Mouse (Mus musculus): Measurements from ENCODE around the gene Intu. TPM values are rescaled to one million over a fixed set of nuclear protein-coding genes. Genes with fewer than 3 reads are reported as not detected.

Intu gene
- 1 to 10 TPM in 1 of 2 experiments, under 1 TPM in 1; 0.64 to 1.0 TPM for total RNA-seq (2023)

DNA sequence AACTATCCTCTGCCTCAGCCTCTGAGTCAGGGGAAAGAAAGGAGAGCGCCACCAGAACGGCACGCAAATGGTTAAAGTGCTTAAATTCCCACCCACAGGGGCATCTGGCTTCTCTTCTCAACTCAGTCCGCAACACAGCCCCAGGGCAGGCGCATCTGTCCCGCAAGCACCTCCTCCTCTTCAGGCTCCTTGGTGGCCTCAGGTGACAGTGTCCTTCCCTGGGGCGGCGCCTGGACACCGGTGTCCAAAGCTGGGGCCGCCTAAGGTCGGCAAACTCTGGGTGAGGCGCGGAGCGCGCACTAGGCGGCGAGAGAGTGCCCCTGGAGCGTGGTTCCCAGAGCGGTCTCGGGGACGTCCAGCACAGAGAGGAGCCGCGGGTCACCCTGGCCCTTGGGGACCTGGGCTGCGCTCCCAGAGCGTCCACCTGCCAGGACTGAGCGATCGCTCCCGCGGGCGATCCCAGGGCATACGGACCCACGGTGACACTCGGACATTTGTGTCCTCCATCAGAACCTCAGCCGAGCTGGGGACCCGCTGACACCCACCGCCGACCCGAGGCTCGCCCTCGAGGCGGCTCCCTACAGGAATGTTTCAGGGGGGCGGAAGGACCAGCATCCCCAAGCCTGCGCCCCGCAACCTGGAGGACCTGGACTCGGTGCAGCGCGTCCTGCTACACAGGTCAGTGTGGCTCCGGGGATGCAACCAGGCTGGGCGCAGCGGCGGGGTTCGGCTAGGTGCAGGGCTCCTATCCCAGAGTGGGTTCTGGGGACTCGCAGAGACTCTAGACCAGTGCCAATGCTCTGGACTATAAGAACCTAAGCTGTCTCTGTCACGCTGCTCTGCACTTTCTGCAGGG, at the start of gene Intu:
Gene Intu (plus strand): TSS at position 1 of the 856 bp plus-strand sequence.

DNA sequence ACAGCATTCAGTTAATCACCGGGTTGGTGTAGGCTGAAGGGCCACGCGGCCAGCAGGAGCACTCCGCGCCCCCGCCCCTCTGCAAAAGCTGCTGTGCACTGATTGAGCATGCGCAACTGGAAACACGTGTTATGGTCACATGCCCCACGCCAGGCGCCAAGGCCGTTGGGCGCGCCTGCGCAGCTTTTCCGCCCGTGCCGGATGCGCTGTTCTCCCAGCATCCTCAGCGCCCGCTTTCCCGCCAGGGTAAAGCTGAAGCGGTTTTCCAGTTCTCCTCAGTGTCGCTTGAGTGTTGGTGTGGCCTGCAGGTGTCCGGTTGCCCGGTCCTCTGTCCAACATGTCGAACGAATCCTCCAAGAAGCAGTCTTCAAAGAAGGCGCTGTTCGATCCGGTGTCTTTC, 177.6 kb downstream of the Intu start, which contains the start of gene Slc25a31:
Gene Slc25a31 (plus strand): TSS at position 201 of the 400 bp plus-strand sequence.

GRCm38 (mm10) chr3:40744024-40744835, 213.1 kb downstream of the Intu start, which contains the start of gene Hspa4l:
Hspa4l (plus strand) TSS chr3:40744495.

Other genes with a start within 250 kb of the Intu start
- not detected for gene Slc25a31, start 177.6 kb downstream of the Intu start, total RNA-seq (2023)
- gene Hspa4l, start 213.2 kb downstream of the Intu start, total RNA-seq (2023): 10 to 100 TPM; 28.7 to 34.5 TPM

Data from neutrophil, adult 59 days (primary cell).